In the genomic region with DNA sequence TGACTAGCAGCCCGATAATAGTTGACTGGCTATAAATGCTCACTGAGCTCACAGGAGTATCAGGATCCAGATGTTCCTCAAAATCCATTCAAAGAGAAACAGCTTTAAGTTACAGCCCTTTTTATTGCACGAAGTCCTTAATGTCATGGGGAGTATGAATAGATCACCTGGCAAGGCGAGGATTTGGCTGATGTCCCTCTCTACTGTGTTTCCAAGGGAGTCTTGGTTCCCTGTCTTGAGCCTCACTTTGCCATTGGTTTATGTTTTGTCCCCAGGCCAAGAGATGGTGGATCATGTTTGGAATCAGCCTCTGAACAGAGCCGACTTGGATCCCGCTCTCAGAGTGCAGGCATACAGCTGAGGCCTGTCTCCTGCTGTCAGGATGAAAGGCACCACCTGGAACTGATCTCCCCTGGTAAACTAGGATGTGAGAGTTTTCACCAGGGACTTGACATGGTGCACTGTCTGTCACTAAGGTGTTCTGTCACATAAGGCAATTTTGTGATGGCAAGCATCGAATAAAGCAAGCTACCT, we compare ENCODE assay signal across 21 mouse cellular contexts. TPM values are rescaled to one million over a fixed set of nuclear protein-coding genes. Genes with fewer than 3 reads are reported as not detected.
"Had no signal": no experiment of that assay in that cellular context is flagged by ENCODE, and none has a peak within 500 bp of the region (broad histone marks: within the 10 kb centered on the region; RNA-seq: fewer than 3 reads in every experiment).

No protein-coding gene starts in this region.

- DNase-seq: kidney, adult 18-20 months; kidney, postnatal 10 days; kidney, postnatal 4 days; left cerebral cortex, postnatal 4 days; liver; lung, adult 18-20 months; right cerebral cortex, adult 18-20 months; thymus, adult 2 months; thymus, postnatal 14 days; thymus, postnatal 4 days had no signal

- H3K4me3 ChIP-seq: intestine, embryonic 15.5 days; liver, embryonic 12.5 days; liver, embryonic 15.5 days; midbrain, embryonic 12.5 days; midbrain, embryonic 15.5 days; neural tube, embryonic 12.5 days; neural tube, embryonic 15.5 days had no signal

- H3K9me3 ChIP-seq: intestine, embryonic 15.5 days; liver, embryonic 12.5 days; liver, embryonic 15.5 days; midbrain, embryonic 12.5 days; midbrain, embryonic 15.5 days; neural tube, embryonic 12.5 days; neural tube, embryonic 15.5 days had no signal

- H3K27ac ChIP-seq: intestine, embryonic 15.5 days; liver, embryonic 12.5 days; liver, embryonic 15.5 days; macrophage; midbrain, embryonic 12.5 days; midbrain, embryonic 15.5 days; neural tube, embryonic 12.5 days; neural tube, embryonic 15.5 days had no signal

- ATAC-seq: intestine, embryonic 15.5 days; liver, embryonic 12.5 days; midbrain, embryonic 15.5 days had no signal

- H3K4me1 ChIP-seq: intestine, embryonic 15.5 days; liver, embryonic 12.5 days; liver, embryonic 15.5 days; midbrain, embryonic 12.5 days; midbrain, embryonic 15.5 days; neural tube, embryonic 12.5 days; neural tube, embryonic 15.5 days had no signal

- H3K27me3 ChIP-seq: intestine, embryonic 15.5 days; liver, embryonic 12.5 days; liver, embryonic 15.5 days; midbrain, embryonic 12.5 days; midbrain, embryonic 15.5 days; neural tube, embryonic 12.5 days; neural tube, embryonic 15.5 days had no signal

- H3K36me3 ChIP-seq: intestine, embryonic 15.5 days; liver, embryonic 12.5 days; liver, embryonic 15.5 days; midbrain, embryonic 12.5 days; midbrain, embryonic 15.5 days; neural tube, embryonic 12.5 days; neural tube, embryonic 15.5 days had no signal

- H3K9ac ChIP-seq: intestine, embryonic 15.5 days; liver, embryonic 12.5 days; liver, embryonic 15.5 days; midbrain, embryonic 12.5 days; midbrain, embryonic 15.5 days; neural tube, embryonic 12.5 days; neural tube, embryonic 15.5 days had no signal

- H3K4me2 ChIP-seq: intestine, embryonic 15.5 days; liver, embryonic 12.5 days; liver, embryonic 15.5 days; midbrain, embryonic 12.5 days; midbrain, embryonic 15.5 days; neural tube, embryonic 12.5 days; neural tube, embryonic 15.5 days had no signal

RNA-seq across cellular contexts. Expression of gene Khdc1b, which starts 7.8 kb away (rescaled TPM):
- polyA plus RNA-seq: intestine, embryonic 15.5 days; liver, embryonic 12.5 days; liver, embryonic 15.5 days; macrophage; neural tube, embryonic 15.5 days; small intestine, adult 2 months had no signal

RNA-seq across cellular contexts. Expression of gene Khdc1c, which starts 23.1 kb away (rescaled TPM):
- polyA plus RNA-seq: intestine, embryonic 15.5 days; liver, embryonic 12.5 days; liver, embryonic 15.5 days; lung, embryonic 16.5 days; macrophage; midbrain, embryonic 12.5 days; midbrain, embryonic 15.5 days; neural tube, embryonic 12.5 days; neural tube, embryonic 15.5 days; small intestine, adult 2 months; spleen, adult 2 months; thymus, adult 2 months had no signal

RNA-seq across cellular contexts. Expression of gene Khdc1a, which starts 41.8 kb away (rescaled TPM):
- polyA plus RNA-seq: intestine, embryonic 15.5 days; liver, embryonic 12.5 days; liver, embryonic 15.5 days; lung, embryonic 16.5 days; macrophage; midbrain, embryonic 12.5 days; midbrain, embryonic 15.5 days; neural tube, embryonic 12.5 days; neural tube, embryonic 15.5 days; small intestine, adult 2 months; spleen, adult 2 months had no signal
